Comparison of ENCODE assay signal across 24 mouse cellular contexts in genomic region chr2:35955211-35955610, GRCm38 (mm10). TPM values are rescaled to one million over a fixed set of nuclear protein-coding genes. Genes with fewer than 3 reads are reported as not detected.
A peak's percentile ranks its signal among the peaks of the same experiment; 100 is the strongest.
DNase-seq lines count a peak whose midpoint lies in the region; ATAC-seq and TF ChIP-seq lines count a peak whose summit lies in the region.
"Had no signal": no experiment of that assay in that cellular context is flagged by ENCODE, and none has a peak within 500 bp of the region (broad histone marks: within the 10 kb centered on the region; RNA-seq: fewer than 3 reads in every experiment).

No protein-coding gene starts in this region.

- H3K4me3 ChIP-seq in embryonic facial prominence, embryonic 14.5 days (ENCODE audit: low read depth, low read length), result no peak overlapping the region
- H3K4me3 ChIP-seq in embryonic facial prominence, embryonic 10.5 days, result no peak overlapping the region
- no peak overlapping the region for H3K4me3 ChIP-seq in lung, embryonic 16.5 days (ENCODE audit: low read length)
- H3K4me3 ChIP-seq in kidney, adult 2 months (ENCODE audit: insufficient read depth, low read depth, low read length), result no peak overlapping the region
- H3K4me3 ChIP-seq: embryonic facial prominence, embryonic 12.5 days; embryonic facial prominence, embryonic 15.5 days; erythroblast, embryonic 14.5 days; forebrain, embryonic 10.5 days; forebrain, embryonic 12.5 days had no signal

- POLR2A ChIA-PET in Patski (lab: Charles Lee), result no interaction called here

- H3K4me2 ChIP-seq in embryonic facial prominence, embryonic 14.5 days (ENCODE audit: low read depth, low read length), result no peak overlapping the region
- H3K4me2 ChIP-seq in lung, embryonic 16.5 days (ENCODE audit: low read depth, low read length), result no peak overlapping the region
- H3K4me2 ChIP-seq: embryonic facial prominence, embryonic 12.5 days; embryonic facial prominence, embryonic 15.5 days; forebrain, embryonic 12.5 days had no signal

- no peak for TF ChIP-seq CTCF in Patski (IDR thresholded peaks at IDR 0.05)
- no peak for TF ChIP-seq CTCF in kidney, adult 2 months (conservative IDR thresholded peaks at IDR 0.05; ENCODE audit: insufficient read depth, insufficient read length, low read depth, low read length)

- no peak for ATAC-seq in embryonic facial prominence, embryonic 14.5 days (ENCODE audit: low read depth)
- ATAC-seq in lung, embryonic 16.5 days (ENCODE audit: low read depth), result peak; percentile 68; the same call in 1 of the 2 replicates
- peak; percentile 57 for ATAC-seq in Patski
- ATAC-seq: forebrain, embryonic 14.5 days; forebrain, embryonic 16.5 days had no signal

- no peaks in the 10 kb centered on the region for H3K27me3 ChIP-seq in embryonic facial prominence, embryonic 14.5 days (replicated peaks; ENCODE audit: control insufficient read depth, insufficient read depth, low read length)
- H3K27me3 ChIP-seq in embryonic facial prominence, embryonic 10.5 days (replicated peaks; ENCODE audit: low read depth, poor library complexity, severe bottlenecking), result no peaks in the 10 kb centered on the region
- H3K27me3 ChIP-seq in lung, embryonic 16.5 days (ENCODE audit: control insufficient read depth, insufficient read depth, low read depth, low read length), result no peaks in the 10 kb centered on the region
- no peaks in the 10 kb centered on the region for H3K27me3 ChIP-seq in Patski
- no peaks in the 10 kb centered on the region for H3K27me3 ChIP-seq in kidney, adult 2 months (replicated peaks; ENCODE audit: control insufficient read depth, insufficient read depth, low read length)
- H3K27me3 ChIP-seq: embryonic facial prominence, embryonic 12.5 days; embryonic facial prominence, embryonic 15.5 days; forebrain, embryonic 12.5 days had no signal

- DNase-seq in embryonic facial prominence, embryonic 14.5 days (ENCODE audit: low spot score), result peak; percentile 14
- DNase-seq in embryonic facial prominence, embryonic 10.5 days (ENCODE audit: low spot score), result no peak
- DNase-seq in lung, postnatal 14 days, result no peak
- DNase-seq in 3T3-L1 (ENCODE audit: low read depth, low spot score), result peak; percentile 27
- no peak for DNase-seq in Patski (ENCODE audit: low read depth, low spot score)
- DNase-seq in kidney, adult 2 months, result no peak
- DNase-seq: adrenal gland, adult 2 months; adrenal gland, postnatal 10 days; adrenal gland, postnatal 25 days; cerebellum, adult 11 months; cerebellum, adult 18-20 months; cerebellum, adult 8-10 months; cerebellum, adult 9-11 months; cerebellum, postnatal 14 days; cerebellum, postnatal 36 days; embryo, embryonic 11 days had no signal

- no peaks in the 10 kb centered on the region for H3K36me3 ChIP-seq in embryonic facial prominence, embryonic 14.5 days (ENCODE audit: control insufficient read depth, insufficient read depth, low read length)
- no peaks in the 10 kb centered on the region for H3K36me3 ChIP-seq in embryonic facial prominence, embryonic 10.5 days (replicated peaks)
- no peaks in the 10 kb centered on the region for H3K36me3 ChIP-seq in lung, embryonic 16.5 days (ENCODE audit: control insufficient read depth, insufficient read depth, low read length)
- H3K36me3 ChIP-seq in kidney, adult 2 months (ENCODE audit: control insufficient read depth, insufficient read depth, low read length), result no peaks in the 10 kb centered on the region
- H3K36me3 ChIP-seq: embryonic facial prominence, embryonic 12.5 days; embryonic facial prominence, embryonic 15.5 days; forebrain, embryonic 10.5 days; forebrain, embryonic 12.5 days had no signal

- no peak overlapping the region for H3K27ac ChIP-seq in embryonic facial prominence, embryonic 14.5 days (replicated peaks; ENCODE audit: low read depth, low read length)
- no peak overlapping the region for H3K27ac ChIP-seq in embryonic facial prominence, embryonic 10.5 days (replicated peaks)
- no peak overlapping the region for H3K27ac ChIP-seq in lung, embryonic 16.5 days (ENCODE audit: low read length)
- no peak overlapping the region for H3K27ac ChIP-seq in kidney, adult 2 months (ENCODE audit: insufficient read depth, low read depth, low read length)
- H3K27ac ChIP-seq: embryonic facial prominence, embryonic 12.5 days; embryonic facial prominence, embryonic 15.5 days; forebrain, embryonic 10.5 days; forebrain, embryonic 12.5 days had no signal

- no peak overlapping the region for H3K9ac ChIP-seq in embryonic facial prominence, embryonic 14.5 days (ENCODE audit: low read depth, low read length)
- no peak overlapping the region for H3K9ac ChIP-seq in lung, embryonic 16.5 days (ENCODE audit: low read length)
- H3K9ac ChIP-seq: embryonic facial prominence, embryonic 12.5 days; embryonic facial prominence, embryonic 15.5 days; forebrain, embryonic 12.5 days had no signal

- in situ Hi-C loops in Patski (cut with MboI; ENCODE audit: low pct_unique_long_range_greater_than_20kb), result no loop called here

- TF ChIP-seq POLR2A in kidney, adult 2 months (IDR thresholded peaks at IDR 0.05; ENCODE audit: low read depth, low read length), result no peak

- CTCF ChIA-PET in Patski (lab: Charles Lee), result interaction anchor here (1.0 kb wide), 1 partner anchor 13 kb away, joined by 3 read pairs; no protein-coding TSS in a partner anchor

- 52% methylated on average over 5 of the region's 5 CpGs for WGBS in embryonic facial prominence, embryonic 14.5 days
- WGBS in embryonic facial prominence, embryonic 10.5 days, result 52% methylated on average over 5 of the region's 5 CpGs
- 15% methylated on average over 5 of the region's 5 CpGs for WGBS in lung, embryonic 16.5 days
- WGBS in kidney, adult 2 months, result 43% methylated on average over 5 of the region's 5 CpGs

- no peaks in the 10 kb centered on the region for H3K4me1 ChIP-seq in embryonic facial prominence, embryonic 14.5 days (ENCODE audit: control insufficient read depth, insufficient read depth, low read length)
- peaks cover 12% of the 10 kb centered on the region for H3K4me1 ChIP-seq in embryonic facial prominence, embryonic 10.5 days
- peaks cover 3% of the 10 kb centered on the region; the same call in 1 of the 2 replicates for H3K4me1 ChIP-seq in lung, embryonic 16.5 days (replicated peaks; ENCODE audit: control insufficient read depth, insufficient read depth, low read length)
- no peaks in the 10 kb centered on the region; the same call in 1 of the 2 replicates for H3K4me1 ChIP-seq in kidney, adult 2 months (ENCODE audit: control insufficient read depth, insufficient read depth, low read length)
- H3K4me1 ChIP-seq: embryonic facial prominence, embryonic 12.5 days had no signal

- no peaks in the 10 kb centered on the region for H3K9me3 ChIP-seq in embryonic facial prominence, embryonic 14.5 days (ENCODE audit: control insufficient read depth, low read length)
- H3K9me3 ChIP-seq in embryonic facial prominence, embryonic 10.5 days, result no peaks in the 10 kb centered on the region
- no peaks in the 10 kb centered on the region for H3K9me3 ChIP-seq in lung, embryonic 16.5 days (ENCODE audit: control insufficient read depth, low read length)
- H3K9me3 ChIP-seq: embryonic facial prominence, embryonic 12.5 days; embryonic facial prominence, embryonic 15.5 days; forebrain, embryonic 10.5 days; forebrain, embryonic 12.5 days had no signal

RNA-seq across cellular contexts. Expression of gene Ttll11, which starts 24.5 kb away (rescaled TPM):
- polyA plus RNA-seq in embryonic facial prominence, embryonic 14.5 days (2014; fragmentation: Nextera tagmentation; extraction: Ambion mirVana), result 1.8 and 2.0 TPM in 2 replicates
- 0.55 and 0.85 TPM in 2 replicates for polyA plus RNA-seq in embryonic facial prominence, embryonic 10.5 days (2016; fragmentation: Nextera tagmentation; extraction: Ambion mirVana)
- polyA plus RNA-seq in lung, embryonic 16.5 days (2015; fragmentation: Nextera tagmentation; extraction: Ambion mirVana), result 0.55 and 0.60 TPM in 2 replicates
- 2.4 TPM for polyA plus RNA-seq in Patski (2021)
- 0.41 and 0.84 TPM in 2 replicates for polyA plus RNA-seq in kidney, adult 2 months (2012; rRNA removed)

Comparison
In these comparisons a context has a peak if more than half of its experiments do, and no peak if none do; other contexts are left out.
1. DNase-seq: peak in embryonic facial prominence, embryonic 14.5 days (single experiment) and 3T3-L1 (single experiment); none in embryonic facial prominence, embryonic 10.5 days (single experiment), lung, postnatal 14 days (single experiment), Patski (single experiment) and kidney, adult 2 months (single experiment).